Mouse (Mus musculus) liver, postnatal 0 days (tissue): ENCODE results near the gene Gpr135.

Source experiments
- CTCF ChIP-seq: sonication (generic); IDR thresholded peaks from 2 replicates; pipeline ENCODE4 v1.5.1; 2016; ENCODE audit warnings: antibody characterized with exemption, low read depth
- EP300 ChIP-seq: IDR thresholded peaks from 2 replicates; pipeline ENCODE4 v1.6.1; 2016; ENCODE audit warnings: antibody characterized with exemption, low read depth, mild to moderate bottlenecking

GRCm38 (mm10) chr12:72053303-72053702 lies 17.6 kb downstream of the Gpr135 start:
- TF ChIP-seq CTCF (peak; percentile 61), EP300 (no peak)
